8 mouse cellular contexts compared by ENCODE assay signal in genomic region chr4:41737602-41738255, GRCm38 (mm10). TPM values are rescaled to one million over a fixed set of nuclear protein-coding genes. Genes with fewer than 3 reads are reported as not detected.
DNase-seq lines count a peak whose midpoint lies in the region; ATAC-seq and TF ChIP-seq lines count a peak whose summit lies in the region.

No protein-coding gene starts in this region.

- no peak overlapping the region for H3K9ac ChIP-seq in kidney, postnatal 0 days (ENCODE audit: low read depth, low read length)
- H3K9ac ChIP-seq in liver, embryonic 11.5 days (ENCODE audit: low read depth, low read length), result no peak overlapping the region
- no peak overlapping the region for H3K9ac ChIP-seq in neural tube, embryonic 11.5 days (ENCODE audit: low read length)

- no peak for TF ChIP-seq POLR2A in thymus, adult 2 months (IDR thresholded peaks at IDR 0.05; ENCODE audit: control insufficient read depth, extremely low read depth, insufficient read depth, low read length, poor library complexity)

- H3K79me3 ChIP-seq in C2C12 (ENCODE audit: low read depth), result peaks cover 18% of the 10 kb centered on the region

- peaks cover 24% of the 10 kb centered on the region for H3K79me2 ChIP-seq in C2C12 (ENCODE audit: control insufficient read depth, insufficient read depth)

- no peak overlapping the region for H3K4me3 ChIP-seq in C2C12 (ENCODE audit: insufficient read depth, poor library complexity, severe bottlenecking)
- no peak overlapping the region for H3K4me3 ChIP-seq in kidney, postnatal 0 days (replicated peaks; ENCODE audit: low read depth, low read length)
- H3K4me3 ChIP-seq in liver, embryonic 11.5 days (ENCODE audit: low read depth, low read length), result no peak overlapping the region
- H3K4me3 ChIP-seq in neural tube, embryonic 11.5 days (ENCODE audit: low read depth, low read length), result no peak overlapping the region
- no peak overlapping the region for H3K4me3 ChIP-seq in thymus, adult 2 months (ENCODE audit: control insufficient read depth, insufficient read depth, low read length)

- peak; percentile 71 for TF ChIP-seq CTCF in C2C12 (IDR thresholded peaks at IDR 0.05; ENCODE audit: control insufficient read depth, insufficient read depth, insufficient read length)
- TF ChIP-seq CTCF in kidney, postnatal 0 days (IDR thresholded peaks at IDR 0.05; ENCODE audit: low read depth), result peak; percentile 85
- TF ChIP-seq CTCF in thymus, adult 2 months (IDR thresholded peaks at IDR 0.05; ENCODE audit: borderline replicate concordance, control insufficient read depth, extremely low read depth, insufficient read depth, low read length, poor library complexity), result peak; percentile 63; the same call in 1 of the 2 replicates

- H3K27me3 ChIP-seq in C2C12 (ENCODE audit: control insufficient read depth, insufficient read depth, insufficient read length), result peaks cover 7% of the 10 kb centered on the region
- H3K27me3 ChIP-seq in kidney, postnatal 0 days (ENCODE audit: insufficient read depth, low read length), result peaks cover under 1% of the 10 kb centered on the region; the same call in 1 of the 2 replicates
- peaks cover 9% of the 10 kb centered on the region for H3K27me3 ChIP-seq in liver, embryonic 11.5 days (replicated peaks; ENCODE audit: control insufficient read depth, insufficient read depth, low read length)
- H3K27me3 ChIP-seq in neural tube, embryonic 11.5 days (ENCODE audit: control insufficient read depth, insufficient read depth, low read length), result peaks cover 6% of the 10 kb centered on the region; the same call in 1 of the 2 replicates
- H3K27me3 ChIP-seq in thymus, adult 2 months (ENCODE audit: control insufficient read depth, insufficient read depth, low read length), result no peaks in the 10 kb centered on the region; the same call in 1 of the 2 replicates

- peak; percentile 67 for DNase-seq in ZHBTc4 (ENCODE audit: low read depth, low spot score)
- peak; percentile 61 to 73 for DNase-seq in cerebellum, postnatal 4 days (ENCODE audit: low spot score in 2 of 2)
- DNase-seq in gastrocnemius, postnatal 14 days, result peak; percentile 73
- DNase-seq in kidney, postnatal 0 days (ENCODE audit: low spot score), result peak; percentile 90
- DNase-seq in liver, embryonic 11.5 days (ENCODE audit: low spot score), result peak; percentile 62
- DNase-seq in neural tube, embryonic 11.5 days (ENCODE audit: low spot score), result peak; percentile 78
- peak; percentile 82 for DNase-seq in thymus, adult 2 months

- H3K9me3 ChIP-seq in kidney, postnatal 0 days (replicated peaks; ENCODE audit: low read length), result no peaks in the 10 kb centered on the region
- no peaks in the 10 kb centered on the region for H3K9me3 ChIP-seq in liver, embryonic 11.5 days (ENCODE audit: control insufficient read depth, low read length)
- no peaks in the 10 kb centered on the region for H3K9me3 ChIP-seq in neural tube, embryonic 11.5 days (ENCODE audit: control insufficient read depth, low read length)

- ATAC-seq in kidney, postnatal 0 days (replicated peaks; ENCODE audit: low FRiP score, low read depth), result peak; percentile 51; the same call in 1 of the 2 replicates
- ATAC-seq in liver, embryonic 11.5 days (replicated peaks; ENCODE audit: low FRiP score), result no peak
- ATAC-seq in neural tube, embryonic 11.5 days (ENCODE audit: insufficient read depth, low FRiP score, low TSS enrichment), result no peak

- 0 out of 2 replicates have a peak, but pooled peaks cover 4% of the 10 kb centered on the region for H3K4me1 ChIP-seq in kidney, postnatal 0 days (replicated peaks; ENCODE audit: insufficient read depth, low read length)
- H3K4me1 ChIP-seq in liver, embryonic 11.5 days (replicated peaks; ENCODE audit: control insufficient read depth, insufficient read depth, low read length), result peaks cover 7% of the 10 kb centered on the region; the same call in 1 of the 2 replicates
- peaks cover 6% of the 10 kb centered on the region; the same call in 1 of the 2 replicates for H3K4me1 ChIP-seq in neural tube, embryonic 11.5 days (ENCODE audit: control insufficient read depth, insufficient read depth, low read length)
- H3K4me1 ChIP-seq in thymus, adult 2 months (replicated peaks; ENCODE audit: control insufficient read depth, insufficient read depth, low read length), result peaks cover 11% of the 10 kb centered on the region

- peaks cover 14% of the 10 kb centered on the region for H3K36me3 ChIP-seq in C2C12 (ENCODE audit: control insufficient read depth, insufficient read depth)
- 0 out of 2 replicates have a peak, but pooled peaks cover 4% of the 10 kb centered on the region for H3K36me3 ChIP-seq in kidney, postnatal 0 days (ENCODE audit: insufficient read depth, low read length)
- peaks cover 10% of the 10 kb centered on the region for H3K36me3 ChIP-seq in liver, embryonic 11.5 days (ENCODE audit: control insufficient read depth, insufficient read depth, low read length)
- peaks cover 2% of the 10 kb centered on the region for H3K36me3 ChIP-seq in neural tube, embryonic 11.5 days (ENCODE audit: control insufficient read depth, insufficient read depth, low read length)
- H3K36me3 ChIP-seq in thymus, adult 2 months (ENCODE audit: control insufficient read depth, insufficient read depth, low read length), result no peaks in the 10 kb centered on the region

- no peak overlapping the region for H3K4me2 ChIP-seq in kidney, postnatal 0 days (ENCODE audit: low read length)
- no peak overlapping the region for H3K4me2 ChIP-seq in liver, embryonic 11.5 days
- H3K4me2 ChIP-seq in neural tube, embryonic 11.5 days (ENCODE audit: low read depth), result no peak overlapping the region

- no peak overlapping the region for H3ac ChIP-seq in C2C12 (ENCODE audit: control insufficient read depth, insufficient read length, low read depth)

- intact Hi-C loops in gastrocnemius, postnatal 14 days (cut with DNase I; ENCODE audit: low total_unique reads), result loop anchor here (2.0 kb wide), 1 partner anchor 21 kb away; no protein-coding TSS in a partner anchor

- WGBS in kidney, postnatal 0 days, result 35% methylated on average over 8 of the region's 8 CpGs
- 41% methylated on average over 8 of the region's 8 CpGs for WGBS in liver, embryonic 11.5 days
- 54% methylated on average over 8 of the region's 8 CpGs for WGBS in neural tube, embryonic 11.5 days
- WGBS in thymus, adult 2 months, result 42% methylated on average over 8 of the region's 8 CpGs

- no peak overlapping the region for H3K27ac ChIP-seq in kidney, postnatal 0 days
- H3K27ac ChIP-seq in liver, embryonic 11.5 days (ENCODE audit: low read depth, low read length), result no peak overlapping the region
- H3K27ac ChIP-seq in neural tube, embryonic 11.5 days (ENCODE audit: low read depth, low read length), result no peak overlapping the region
- no peak overlapping the region for H3K27ac ChIP-seq in thymus, adult 2 months (ENCODE audit: control insufficient read depth, insufficient read depth, low read length)

TF ChIP-seq in C2C12, 6 proteins besides CTCF, POLR2A, EP300 and RAD21:
- TF ChIP-seq FOSL1 (IDR thresholded peaks at IDR 0.05; ENCODE audit: insufficient read depth, low read length, poor library complexity, severe bottlenecking), result no peak
- no peak for TF ChIP-seq MAX (IDR thresholded peaks at IDR 0.05)
- TF ChIP-seq MYOG (IDR thresholded peaks at IDR 0.05; ENCODE audit: control insufficient read depth, extremely low read depth, insufficient read length), result no peak
- TF ChIP-seq MYOD1 (IDR thresholded peaks at IDR 0.05; ENCODE audit: control insufficient read depth, insufficient read length, low read depth), result no peak
- no peak for TF ChIP-seq CEBPB (IDR thresholded peaks at IDR 0.05; ENCODE audit: low read depth)
- TF ChIP-seq USF1 (IDR thresholded peaks at IDR 0.05; ENCODE audit: low read depth), result no peak

RNA-seq across cellular contexts. Expression of gene Arid3c, which starts 6.8 kb away (rescaled TPM):
- not detected for polyA plus RNA-seq in C2C12 (2012; fragmentation: generic; extraction: Trizol)
- not detected for total RNA-seq in gastrocnemius, postnatal 14 days (2021)
- polyA plus RNA-seq in kidney, postnatal 0 days (2015; fragmentation: Nextera tagmentation; extraction: Ambion mirVana), result 0.08 and 0.14 TPM in 2 replicates
- polyA plus RNA-seq in liver, embryonic 11.5 days (2014; fragmentation: Nextera tagmentation; extraction: Ambion mirVana), result not detected in 2 replicates
- polyA plus RNA-seq in neural tube, embryonic 11.5 days (2014; fragmentation: Nextera tagmentation; extraction: Ambion mirVana), result 1.2 and 2.0 TPM in 2 replicates
- 0.06 and 0.15 TPM in 2 replicates for polyA plus RNA-seq in thymus, adult 2 months (2012; rRNA removed)

RNA-seq across cellular contexts. Expression of gene Dctn3, which starts 14.8 kb away (rescaled TPM):
- polyA plus RNA-seq in C2C12 (2012; fragmentation: generic; extraction: Trizol), result 106 TPM
- total RNA-seq in gastrocnemius, postnatal 14 days (2021), result 10 to 100 TPM; 39.6 to 44.8 TPM
- polyA plus RNA-seq in kidney, postnatal 0 days (2015; fragmentation: Nextera tagmentation; extraction: Ambion mirVana), result 152 and 154 TPM in 2 replicates
- 107 and 118 TPM in 2 replicates for polyA plus RNA-seq in liver, embryonic 11.5 days (2014; fragmentation: Nextera tagmentation; extraction: Ambion mirVana)
- polyA plus RNA-seq in neural tube, embryonic 11.5 days (2014; fragmentation: Nextera tagmentation; extraction: Ambion mirVana), result 171 and 180 TPM in 2 replicates
- 60.5 and 72.8 TPM in 2 replicates for polyA plus RNA-seq in thymus, adult 2 months (2012; rRNA removed)

RNA-seq across cellular contexts. Expression of gene Galt, which starts 17.3 kb away (rescaled TPM):
- 3.1 TPM for polyA plus RNA-seq in C2C12 (2012; fragmentation: generic; extraction: Trizol)
- total RNA-seq in gastrocnemius, postnatal 14 days (2021), result 10 to 100 TPM; 26.5 to 27.0 TPM
- polyA plus RNA-seq in kidney, postnatal 0 days (2015; fragmentation: Nextera tagmentation; extraction: Ambion mirVana), result 72.1 and 75.2 TPM in 2 replicates
- 40.7 and 45.8 TPM in 2 replicates for polyA plus RNA-seq in liver, embryonic 11.5 days (2014; fragmentation: Nextera tagmentation; extraction: Ambion mirVana)
- 22.7 and 25.3 TPM in 2 replicates for polyA plus RNA-seq in neural tube, embryonic 11.5 days (2014; fragmentation: Nextera tagmentation; extraction: Ambion mirVana)
- 189 and 211 TPM in 2 replicates for polyA plus RNA-seq in thymus, adult 2 months (2012; rRNA removed)

RNA-seq across cellular contexts. Expression of gene Sigmar1, which starts 18.2 kb away (rescaled TPM):
- 113 TPM for polyA plus RNA-seq in C2C12 (2012; fragmentation: generic; extraction: Trizol)
- 10 to 100 TPM; 12.0 to 15.6 TPM for total RNA-seq in gastrocnemius, postnatal 14 days (2021)
- 58.4 and 64.4 TPM in 2 replicates for polyA plus RNA-seq in kidney, postnatal 0 days (2015; fragmentation: Nextera tagmentation; extraction: Ambion mirVana)
- 87.5 and 90.5 TPM in 2 replicates for polyA plus RNA-seq in liver, embryonic 11.5 days (2014; fragmentation: Nextera tagmentation; extraction: Ambion mirVana)
- polyA plus RNA-seq in neural tube, embryonic 11.5 days (2014; fragmentation: Nextera tagmentation; extraction: Ambion mirVana), result 77.8 and 83.7 TPM in 2 replicates
- 57.5 and 65.6 TPM in 2 replicates for polyA plus RNA-seq in thymus, adult 2 months (2012; rRNA removed)

RNA-seq across cellular contexts. Expression of gene Rpp25l, which starts 24.4 kb away (rescaled TPM):
- polyA plus RNA-seq in C2C12 (2012; fragmentation: generic; extraction: Trizol), result 60.3 TPM
- 10 to 100 TPM; 40.3 to 49.9 TPM for total RNA-seq in gastrocnemius, postnatal 14 days (2021)
- polyA plus RNA-seq in kidney, postnatal 0 days (2015; fragmentation: Nextera tagmentation; extraction: Ambion mirVana), result 63.3 and 65.2 TPM in 2 replicates
- polyA plus RNA-seq in liver, embryonic 11.5 days (2014; fragmentation: Nextera tagmentation; extraction: Ambion mirVana), result 67.8 and 71.2 TPM in 2 replicates
- polyA plus RNA-seq in neural tube, embryonic 11.5 days (2014; fragmentation: Nextera tagmentation; extraction: Ambion mirVana), result 80.4 and 81.2 TPM in 2 replicates
- 82.8 and 94.9 TPM in 2 replicates for polyA plus RNA-seq in thymus, adult 2 months (2012; rRNA removed)
